Mouse (Mus musculus): ENCODE data around the gene Sf3b5.

Gene Sf3b5

DNA sequence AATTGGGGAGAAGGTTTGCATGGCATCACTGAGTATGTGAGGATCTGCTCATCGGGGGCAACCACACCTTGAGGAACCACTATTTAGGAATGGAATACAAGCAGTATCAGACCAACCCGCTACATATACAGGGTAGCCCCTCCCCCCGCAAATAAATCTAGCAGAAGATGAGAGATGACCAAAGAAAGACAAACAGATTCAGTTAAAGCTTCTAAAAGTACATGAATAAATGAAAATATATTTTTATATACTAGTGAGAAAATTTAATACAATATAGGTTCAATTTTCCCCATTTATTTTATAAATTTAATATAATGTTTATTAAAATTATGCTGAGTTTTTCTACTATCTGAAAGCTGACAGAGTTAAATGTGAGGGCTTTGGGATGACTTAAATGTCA is at the start of gene Sf3b5:
TSS of gene Sf3b5 (plus strand) at position 301 of the 400 bp plus-strand sequence.
- no peak for DNase-seq (ENCODE audit: extremely low read depth, insufficient read length, low spot score)

DNA sequence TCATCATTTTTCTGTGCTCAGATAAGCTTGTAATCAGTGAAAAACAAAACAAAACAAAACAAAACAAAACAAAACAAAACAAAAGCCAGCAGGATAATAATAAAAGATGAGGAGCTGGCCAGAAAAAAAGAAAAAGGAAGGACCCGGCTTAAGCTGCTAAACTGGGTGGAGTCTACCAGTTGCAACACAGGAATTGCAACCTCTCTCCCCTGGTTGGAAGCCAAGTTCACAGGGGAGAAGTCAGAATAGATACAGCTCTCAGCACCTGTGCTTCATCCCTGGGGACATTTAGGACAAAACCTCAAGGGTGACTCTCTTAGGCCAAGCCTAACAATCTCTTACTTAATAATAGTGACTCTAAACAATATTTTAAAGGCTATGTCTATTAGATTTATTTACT is 49.3 kb upstream of the Sf3b5 start:
- no peak for DNase-seq (ENCODE audit: extremely low read depth, insufficient read length, low spot score)

DNA sequence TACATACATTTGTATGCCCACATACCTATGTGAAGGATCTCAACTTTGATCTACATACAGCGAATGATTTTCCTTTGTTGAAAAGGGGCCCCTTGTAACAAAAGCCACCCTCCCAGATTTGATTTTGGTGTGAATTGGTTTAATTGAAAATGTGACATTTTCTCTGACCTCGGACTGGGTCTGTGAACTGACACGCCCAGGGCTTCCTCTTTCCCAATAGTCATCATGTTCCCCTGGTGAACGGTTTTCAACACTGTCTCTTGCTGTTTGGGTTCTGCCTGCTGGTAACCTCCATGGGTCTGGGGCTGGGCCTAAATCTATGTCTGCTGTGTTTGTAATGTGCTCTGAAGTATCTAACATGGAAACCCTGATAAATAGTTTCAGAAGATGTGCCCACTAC is 47.9 kb upstream of the Sf3b5 start:
- no peak for DNase-seq (ENCODE audit: extremely low read depth, insufficient read length, low spot score)

DNA sequence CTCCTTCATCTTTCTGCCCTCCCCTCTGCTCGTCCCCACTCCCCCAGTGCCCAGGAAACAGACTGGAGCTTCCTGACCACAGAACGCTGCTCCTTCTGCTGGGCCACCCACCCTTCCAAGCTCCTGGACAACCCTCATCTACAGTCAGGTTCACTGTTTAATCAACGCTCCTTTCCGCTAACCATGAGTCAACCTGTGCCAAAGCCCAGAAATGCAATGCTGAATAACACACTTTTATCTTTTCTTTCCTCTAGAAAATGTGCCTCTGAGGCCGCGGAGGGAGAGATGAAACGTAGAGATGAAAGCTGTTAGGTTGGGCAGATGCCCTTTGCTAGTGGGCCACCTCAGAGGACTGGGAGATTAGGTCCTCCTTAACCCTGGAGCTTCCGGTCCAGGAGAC is 43.6 kb upstream of the Sf3b5 start:
- no peak for DNase-seq (ENCODE audit: extremely low read depth, insufficient read length, low spot score)

DNA sequence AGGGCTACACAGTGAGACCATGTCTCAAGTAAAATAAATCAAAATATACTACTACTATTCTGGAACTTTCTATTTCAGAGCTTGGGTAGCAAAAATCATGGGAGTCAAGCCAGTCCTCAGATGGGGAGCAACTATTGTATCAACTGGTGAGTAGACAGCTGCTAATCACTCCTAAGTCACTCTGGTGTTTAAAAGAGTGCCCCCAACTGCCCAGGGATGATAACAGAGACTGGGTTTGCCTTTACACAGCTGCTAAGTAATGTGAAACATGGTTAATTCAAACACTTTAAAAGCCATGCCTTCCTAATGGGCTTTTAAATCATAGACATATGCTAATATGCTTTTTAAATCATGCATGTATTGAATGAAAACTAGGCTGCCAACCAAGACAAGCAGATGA is 42.9 kb upstream of the Sf3b5 start:
- DNase-seq (ENCODE audit: extremely low read depth, insufficient read length, low spot score): no peak

DNA sequence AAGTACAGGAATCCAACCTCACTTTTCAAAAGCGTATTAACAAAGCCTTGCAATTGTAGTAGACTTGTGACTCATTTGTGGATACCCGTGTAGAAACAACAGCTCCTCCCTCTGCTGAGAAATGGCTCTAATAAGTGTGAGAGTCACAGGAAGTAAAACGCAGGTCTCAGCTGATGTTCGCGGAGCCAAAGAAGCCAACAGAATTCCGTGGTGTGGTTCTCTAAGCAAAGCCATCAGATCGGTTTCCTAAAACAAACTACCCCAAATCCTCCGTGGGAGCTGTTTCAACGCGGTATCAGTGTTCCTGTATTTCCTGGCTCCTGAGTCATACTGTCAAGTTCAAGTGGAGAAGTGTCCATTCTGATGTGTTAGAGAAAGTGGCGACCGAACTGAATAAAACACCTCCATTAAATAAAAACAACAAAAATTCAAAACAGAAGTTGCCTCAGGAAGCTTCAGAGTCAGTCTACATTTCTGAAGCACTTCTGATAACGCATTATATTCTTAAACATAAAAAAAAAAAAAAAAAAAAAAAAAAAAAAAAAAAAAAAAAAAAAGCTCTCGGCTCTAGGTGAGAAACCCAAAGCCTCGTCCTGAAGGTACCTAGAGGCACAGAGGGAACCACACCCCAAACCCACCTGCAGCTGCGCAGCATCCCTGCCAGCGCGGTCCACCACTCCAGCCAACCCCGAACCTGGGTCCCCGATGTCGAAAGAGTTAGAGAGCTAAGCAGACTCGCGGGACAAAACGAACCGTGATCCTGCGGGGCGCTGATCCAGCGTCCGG is 41.6 kb upstream of the Sf3b5 start:
- peak; percentile 67 for DNase-seq (ENCODE audit: extremely low read depth, insufficient read length, low spot score)

DNA sequence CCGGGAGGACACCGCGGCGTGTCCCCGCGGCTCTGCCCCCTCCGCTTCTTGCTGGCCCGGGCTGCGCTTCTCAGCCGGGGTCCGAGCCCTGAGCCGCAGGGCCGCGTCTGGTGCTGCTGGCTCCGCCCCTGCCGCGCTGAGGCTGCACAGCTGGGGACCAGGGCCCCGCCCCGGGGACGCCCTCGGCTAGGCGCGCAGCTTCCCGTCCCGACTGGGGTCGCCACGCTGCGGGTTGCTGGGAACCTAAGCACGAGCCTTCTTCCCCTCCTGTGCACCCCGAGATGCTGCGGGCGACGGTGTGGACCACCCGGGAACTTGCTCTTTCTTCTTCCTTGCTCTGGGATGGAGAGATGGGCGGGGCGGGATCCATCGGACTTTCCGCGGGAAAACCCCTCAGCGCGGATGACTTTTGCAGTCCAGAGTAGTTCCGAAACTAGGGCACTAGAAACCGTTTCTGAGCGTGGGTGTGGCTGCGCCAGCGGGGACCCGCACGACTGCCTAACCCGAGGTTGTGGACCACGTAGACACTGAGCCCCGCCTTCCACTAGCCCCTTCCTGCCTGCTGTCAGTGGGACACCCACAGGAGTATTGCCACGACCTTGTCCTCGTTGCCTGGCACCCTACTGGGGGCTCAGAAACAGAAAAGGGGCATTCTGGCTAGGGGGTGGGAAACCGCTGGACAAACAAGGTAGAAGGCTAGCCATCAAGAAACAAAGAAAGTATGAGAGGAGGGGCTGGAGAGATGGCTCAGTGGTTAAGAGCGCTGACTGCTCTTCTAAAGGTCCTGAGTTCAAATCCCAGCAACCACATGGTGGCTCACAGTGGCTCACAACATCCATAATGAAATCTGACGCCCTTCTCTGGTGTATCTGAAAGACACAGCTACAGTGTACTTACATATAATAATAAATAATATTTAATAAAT is 40.7 kb upstream of the Sf3b5 start, which contains the start of gene Stx11:
TSS of gene Stx11 (minus strand) at position 148 of the 925 bp plus-strand sequence.
- peak; percentile 89 for DNase-seq (ENCODE audit: extremely low read depth, insufficient read length, low spot score)

DNA sequence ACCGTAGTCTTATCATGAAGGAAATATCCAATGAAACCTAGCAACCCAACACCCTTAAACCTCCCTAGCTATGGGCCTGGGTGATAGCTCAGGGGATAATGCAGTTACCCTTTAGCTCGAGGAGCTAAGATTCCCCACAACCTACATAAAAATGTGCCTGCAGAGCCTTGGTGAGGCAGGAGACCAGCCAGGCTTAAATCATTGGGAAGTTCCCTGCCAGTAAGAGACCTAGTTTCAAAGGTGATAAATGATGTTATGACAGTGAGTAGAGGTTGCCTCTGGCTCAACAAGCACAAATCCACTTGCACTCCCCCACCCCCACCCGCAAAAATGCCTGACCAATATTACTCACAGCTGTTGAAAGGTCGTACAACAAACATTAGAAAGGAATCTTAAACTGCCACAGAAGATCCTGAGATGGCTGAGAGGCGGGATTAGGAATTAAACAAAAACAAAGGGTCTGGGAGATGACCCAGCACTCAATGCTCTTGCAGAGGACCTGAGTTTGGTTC is 39.4 kb upstream of the Sf3b5 start:
- peak; percentile 34 for DNase-seq (ENCODE audit: extremely low read depth, insufficient read length, low spot score)

DNA sequence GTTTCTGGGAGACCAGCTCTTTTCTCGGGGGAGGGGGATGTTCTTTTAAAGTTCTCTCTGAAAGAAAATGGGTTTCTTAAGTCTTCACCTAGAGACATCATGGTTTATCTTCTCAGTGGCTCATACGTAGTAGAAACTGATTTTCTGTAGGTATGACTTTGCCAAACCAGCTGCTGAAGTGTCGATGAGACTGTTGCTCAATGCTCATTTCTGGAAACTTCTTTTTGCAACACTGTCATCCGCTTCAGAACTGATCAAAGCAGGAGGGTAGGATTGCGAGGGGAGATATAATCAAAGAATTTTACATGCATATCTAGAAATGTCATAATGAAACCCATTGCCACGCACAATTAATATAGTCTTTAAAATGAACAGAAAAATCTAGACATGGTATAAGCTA is 30.6 kb upstream of the Sf3b5 start:
- no peak for DNase-seq (ENCODE audit: extremely low read depth, insufficient read length, low spot score)

DNA sequence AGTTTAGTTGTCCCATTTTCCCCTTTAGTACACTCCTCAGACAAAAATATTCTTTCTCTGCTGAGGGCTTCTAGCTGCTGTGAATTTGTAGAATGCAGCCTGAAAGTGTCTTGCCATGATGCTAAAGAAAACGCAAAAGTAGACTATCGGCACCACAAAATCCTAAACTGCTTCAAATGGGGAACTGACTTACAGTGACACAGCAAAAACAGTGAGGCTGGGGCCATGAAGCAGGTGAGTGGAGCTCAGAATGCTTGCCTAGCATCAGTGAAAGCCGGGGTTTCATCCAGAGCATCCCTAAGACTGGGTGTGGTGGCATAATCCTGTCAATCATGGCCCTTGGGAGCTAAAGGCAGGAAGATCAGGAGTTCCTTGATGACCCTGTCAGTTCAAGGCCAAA is 29.7 kb upstream of the Sf3b5 start:
- no peak for DNase-seq (ENCODE audit: extremely low read depth, insufficient read length, low spot score)

DNA sequence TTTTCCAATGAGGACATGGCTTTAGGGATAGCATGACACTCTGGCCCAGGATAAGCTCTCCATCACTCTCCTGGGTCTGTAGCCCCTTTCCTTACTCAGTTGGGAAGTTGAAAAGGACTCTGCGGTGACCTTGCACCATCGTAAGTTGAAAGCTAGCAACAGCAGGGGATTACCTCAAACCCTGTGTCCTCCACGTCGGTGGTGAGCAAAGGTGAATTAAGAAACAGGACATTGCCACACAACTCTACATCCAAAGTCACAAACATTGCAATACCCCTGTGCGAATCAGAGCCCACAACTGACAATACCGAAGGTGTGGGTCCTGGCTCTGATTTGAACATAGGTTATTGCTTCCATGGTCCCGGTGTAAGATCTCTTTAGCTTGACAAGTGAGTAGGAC is 29.2 kb upstream of the Sf3b5 start:
- no peak for DNase-seq (ENCODE audit: extremely low read depth, insufficient read length, low spot score)

DNA sequence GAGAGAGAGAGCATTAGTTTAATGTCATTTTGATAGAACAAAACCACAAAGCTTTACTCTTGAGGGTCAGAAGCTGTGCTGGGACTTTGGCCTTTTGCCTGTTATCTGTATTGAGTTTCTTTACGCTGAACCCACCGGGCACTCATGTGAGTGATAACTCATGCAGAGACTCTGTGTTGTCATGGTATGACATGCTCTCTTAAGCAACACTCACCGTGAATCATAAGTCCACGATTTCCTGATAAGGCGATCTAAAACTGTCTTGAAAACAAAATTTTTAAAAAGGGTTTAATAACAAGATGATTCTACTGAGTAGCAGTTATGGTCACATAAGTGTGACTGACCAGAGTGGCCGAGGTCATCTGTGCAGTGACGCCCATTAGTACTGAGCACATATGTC is 28.6 kb upstream of the Sf3b5 start:
- DNase-seq (ENCODE audit: extremely low read depth, insufficient read length, low spot score): no peak

DNA sequence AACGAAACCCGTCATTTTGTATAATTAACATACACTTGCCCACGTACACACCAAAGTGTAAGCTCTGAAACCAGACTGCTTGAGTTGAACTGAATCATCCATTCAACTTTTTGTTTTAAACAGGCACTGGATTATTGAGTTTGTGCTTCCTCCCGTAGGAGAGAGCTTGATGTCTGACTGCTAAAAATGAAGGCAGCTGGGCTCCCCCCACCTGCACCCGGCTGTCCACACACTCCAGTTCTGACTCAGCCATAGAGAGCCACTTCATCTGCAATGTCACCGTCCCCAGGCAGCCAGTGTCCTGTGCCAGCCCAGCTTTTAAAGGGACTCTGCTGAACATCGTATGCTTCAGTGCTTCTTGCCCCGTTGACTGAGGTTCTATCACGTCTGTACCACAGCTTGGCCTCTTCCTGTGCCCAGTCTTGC is 27.3 kb upstream of the Sf3b5 start:
- DNase-seq (ENCODE audit: extremely low read depth, insufficient read length, low spot score): no peak

DNA sequence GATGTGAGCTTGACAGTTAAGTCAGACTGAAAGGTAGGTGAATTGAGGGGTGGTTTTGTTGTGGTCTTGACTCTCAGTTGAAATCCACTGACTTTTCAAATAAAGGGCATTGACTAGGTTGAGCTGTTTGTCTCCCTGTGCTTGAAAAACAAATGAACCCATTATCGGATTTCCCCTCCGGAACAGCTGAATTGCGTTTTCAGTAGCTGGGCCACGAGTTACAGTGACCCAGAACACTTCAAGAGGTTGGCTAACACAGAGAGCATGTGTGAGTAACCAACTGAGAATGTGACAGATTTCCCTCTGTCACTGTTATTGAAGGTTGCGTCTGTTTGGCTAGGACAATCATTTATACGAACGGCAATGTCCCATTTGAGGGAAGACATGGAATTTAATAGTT is 24.1 kb upstream of the Sf3b5 start:
- no peak for DNase-seq (ENCODE audit: extremely low read depth, insufficient read length, low spot score)

DNA sequence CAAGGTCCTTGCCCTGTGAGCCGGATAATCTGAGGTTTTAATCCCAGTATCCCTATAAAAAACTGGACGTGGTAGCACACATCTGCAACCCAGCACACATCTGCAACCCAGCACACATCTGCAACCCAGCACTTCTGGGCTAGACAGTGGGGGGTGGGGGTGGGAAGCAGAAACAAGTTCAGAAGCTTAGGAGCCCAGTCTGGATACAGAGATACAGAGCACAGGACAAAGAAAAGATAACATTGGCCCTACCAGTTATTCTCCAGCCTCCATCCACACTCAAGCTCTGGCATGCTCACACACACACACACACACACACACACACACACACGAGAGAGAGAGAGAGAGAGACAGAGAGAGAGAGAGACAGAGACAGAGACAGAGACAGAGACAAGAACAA is 21.6 kb upstream of the Sf3b5 start:
- no peak for DNase-seq (ENCODE audit: extremely low read depth, insufficient read length, low spot score)

DNA sequence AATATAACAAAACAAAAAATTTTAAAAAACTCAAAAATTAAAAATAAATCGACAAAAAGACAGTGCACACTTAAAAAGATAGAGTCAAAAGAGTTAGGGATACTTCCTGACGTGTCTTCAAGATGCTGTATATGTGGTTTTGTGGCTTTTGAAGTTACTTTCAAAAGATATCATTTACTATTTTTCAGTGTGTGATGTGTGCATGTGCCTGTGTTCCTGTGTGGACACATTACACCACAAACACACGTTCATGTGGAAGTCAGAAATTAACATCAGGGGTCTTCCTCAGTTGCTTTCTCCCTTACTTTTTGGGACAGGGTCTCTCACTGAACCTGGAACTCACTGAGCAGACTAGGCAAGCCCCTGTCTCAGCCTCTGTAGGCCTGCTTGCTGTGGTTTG is 20.1 kb upstream of the Sf3b5 start:
- DNase-seq (ENCODE audit: extremely low read depth, insufficient read length, low spot score): no peak

DNA sequence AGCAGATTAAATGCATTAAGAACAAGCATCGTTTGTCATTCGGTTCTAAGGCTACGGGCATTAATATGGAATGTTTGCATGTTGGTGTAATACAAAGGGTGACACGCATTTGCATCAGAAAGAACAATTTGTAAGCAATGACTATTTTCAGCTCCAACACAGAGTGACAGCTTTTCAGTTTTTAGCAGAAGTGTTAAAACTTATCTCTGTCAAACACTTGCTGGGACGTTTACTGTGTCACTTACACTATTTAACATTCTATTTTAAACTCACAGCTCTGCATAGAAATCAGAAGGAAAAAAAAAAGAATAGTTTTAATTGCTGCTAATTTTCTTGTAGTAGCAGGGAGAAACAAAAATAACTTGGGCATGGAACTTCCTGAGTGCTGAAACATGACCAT is 18.7 kb upstream of the Sf3b5 start:
- DNase-seq (ENCODE audit: extremely low read depth, insufficient read length, low spot score): no peak

DNA sequence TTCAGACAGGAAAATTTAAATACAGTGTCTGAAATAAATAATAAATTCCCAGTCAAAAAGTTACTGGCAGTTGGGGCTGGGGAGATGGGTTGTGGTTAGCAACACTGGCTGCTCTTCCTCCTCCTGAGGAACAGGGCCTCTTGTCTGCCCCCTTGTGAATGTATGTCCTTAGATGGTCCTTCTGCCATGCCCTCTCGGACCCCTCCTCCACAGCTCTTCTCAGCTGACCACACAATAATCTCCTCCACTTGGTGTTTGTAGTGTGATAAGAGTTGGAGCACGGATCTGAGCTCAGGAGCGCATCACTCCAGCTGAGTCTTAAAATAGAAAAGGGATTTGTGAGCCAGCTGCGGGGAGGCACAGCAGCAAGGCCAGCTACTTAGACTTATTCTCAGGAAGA is 18.2 kb upstream of the Sf3b5 start:
- no peak for DNase-seq (ENCODE audit: extremely low read depth, insufficient read length, low spot score)

DNA sequence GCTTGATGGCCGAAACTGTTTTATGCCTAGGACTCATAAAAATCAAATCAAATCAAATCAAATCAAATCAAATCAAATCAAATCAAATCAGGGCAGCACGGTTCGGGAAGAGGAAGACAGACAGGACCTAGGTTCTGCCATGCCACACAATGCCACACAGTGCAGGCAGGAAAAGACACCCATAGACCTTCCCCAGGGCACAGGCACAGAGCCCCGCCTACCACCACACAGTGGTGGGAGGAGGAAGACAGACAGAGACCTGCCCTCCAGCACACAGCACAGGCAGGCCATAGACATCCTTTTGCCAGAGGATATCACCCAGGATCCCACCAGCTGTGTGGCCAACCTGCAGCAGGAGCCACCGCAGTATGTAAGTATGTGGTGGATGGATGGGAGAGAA is 13.2 kb upstream of the Sf3b5 start:
- no peak for DNase-seq (ENCODE audit: extremely low read depth, insufficient read length, low spot score)

DNA sequence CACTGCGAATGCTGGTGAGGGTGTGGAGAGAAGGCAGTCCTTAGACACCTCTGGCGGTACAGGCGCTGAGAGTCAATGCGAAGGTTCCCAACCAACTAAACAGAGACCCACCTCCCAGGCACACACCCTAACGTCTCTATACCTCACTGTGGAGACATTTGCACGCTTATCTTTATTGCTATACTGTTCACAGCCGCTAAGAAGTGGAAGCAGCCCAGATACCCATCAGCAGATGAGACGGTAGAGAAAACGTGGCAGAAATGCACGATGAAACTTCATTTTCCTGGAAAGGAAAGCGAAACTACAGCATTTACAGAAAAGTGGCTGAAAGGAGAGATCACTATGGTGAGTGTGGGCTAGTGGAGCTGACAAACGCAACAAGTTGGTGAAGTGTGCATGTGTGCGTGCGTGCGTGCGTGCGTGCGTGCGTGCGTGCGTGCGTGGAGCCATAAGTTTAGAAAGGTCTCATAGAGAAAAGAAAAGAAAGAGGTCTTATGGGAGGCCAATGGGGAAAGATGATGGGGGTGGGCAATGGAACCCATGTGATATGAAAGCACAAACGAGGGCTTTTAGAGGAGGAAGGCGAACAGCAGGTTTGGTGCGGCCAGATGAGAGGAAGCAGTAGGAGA is 11.6 kb upstream of the Sf3b5 start:
- no peak for DNase-seq (ENCODE audit: extremely low read depth, insufficient read length, low spot score)
